Mouse (Mus musculus) MEL (cell line): ENCODE measurements around the gene Ebf4.

Experiments
- CTCF ChIP-seq, 3 experiments: IDR thresholded peaks in 2 of 3; conservative IDR thresholded peaks in 1 of 3; 2 replicates each; pipeline ENCODE4 v1.5.1; 2011 to 2012; ENCODE audit warnings: low read length in 3 of 3, low read depth in 2 of 3, mild to moderate bottlenecking in 2 of 3, improper control_type of control experiment in 1 of 3, inconsistent platforms in 1 of 3, mixed read lengths in 1 of 3, moderate library complexity in 1 of 3; ENCODE audit not compliant: control insufficient read depth in 1 of 3, insufficient read depth in 1 of 3, poor library complexity in 1 of 3, severe bottlenecking in 1 of 3
- E2F4 ChIP-seq: IDR thresholded peaks from 2 replicates; pipeline ENCODE4 v1.6.1; 2011; ENCODE audit warnings: low read depth, low read length, improper control_type of control experiment, borderline replicate concordance
- EP300 ChIP-seq, 2 experiments: IDR thresholded peaks; 2 replicates each; pipeline ENCODE4 v1.6.1; 2011; ENCODE audit warnings: improper control_type of control experiment in 2 of 2, low read length in 2 of 2, low read depth in 1 of 2, mild to moderate bottlenecking in 1 of 2
- JUND ChIP-seq: IDR thresholded peaks from 2 replicates; pipeline ENCODE4 v1.6.1; 2011; ENCODE audit warnings: low read depth, mild to moderate bottlenecking, improper control_type of control experiment, low read length
- POLR2A ChIP-seq, 2 experiments: IDR thresholded peaks; 2 replicates each; pipeline ENCODE4 v1.6.1; 2011 to 2012; ENCODE audit warnings: low read length in 2 of 2, mild to moderate bottlenecking in 2 of 2, control low read depth in 1 of 2, improper control_type of control experiment in 1 of 2, low read depth in 1 of 2, moderate library complexity in 1 of 2; ENCODE audit not compliant: control insufficient read depth in 1 of 2, insufficient read depth in 1 of 2, poor library complexity in 1 of 2
- TCF12 ChIP-seq: IDR thresholded peaks from 2 replicates; pipeline ENCODE4 v1.6.1; 2014; ENCODE audit warnings: low read depth, mild to moderate bottlenecking, inconsistent platforms, low read length, improper control_type of control experiment, moderate library complexity
- USF1 ChIP-seq: IDR thresholded peaks from 2 replicates; pipeline ENCODE4 v1.6.1; 2014; ENCODE audit warnings: low read depth, mild to moderate bottlenecking, inconsistent platforms, low read length, improper control_type of control experiment, moderate library complexity

DNA sequence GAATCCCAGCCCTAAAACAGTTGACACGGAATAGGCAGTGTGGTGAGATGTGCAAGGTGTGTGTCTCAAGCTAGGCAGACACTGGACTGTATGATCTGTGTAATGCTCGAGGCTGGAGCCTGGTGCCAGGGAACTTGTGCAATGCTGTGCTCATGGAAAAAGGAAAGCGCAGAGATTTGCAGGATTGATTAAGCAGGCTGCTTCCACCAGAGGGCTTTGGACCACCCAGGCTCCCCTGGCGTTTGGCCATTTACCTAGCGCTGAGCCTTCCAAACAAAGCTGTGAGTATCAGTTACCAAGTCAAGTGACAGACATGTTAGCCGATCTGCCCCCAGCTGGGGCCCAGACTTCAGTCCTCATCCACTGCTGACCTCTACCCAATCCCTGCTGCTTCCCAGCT, 113.2 kb downstream of the Ebf4 start:
- TF ChIP-seq CTCF (IDR thresholded peaks at IDR 0.05 in 2 of 3, conservative IDR thresholded peaks at IDR 0.05 in 1 of 3; ENCODE audit: control insufficient read depth in 1 of 3, insufficient read depth in 1 of 3, low read depth in 2 of 3, low read length in 3 of 3, poor library complexity in 1 of 3, severe bottlenecking in 1 of 3): no peak
- no peak for TF ChIP-seq TCF12
- no peak for TF ChIP-seq POLR2A (IDR thresholded peaks at IDR 0.05; ENCODE audit: control insufficient read depth in 1 of 2, insufficient read depth in 1 of 2, low read depth in 1 of 2, low read length in 2 of 2, poor library complexity in 1 of 2)
- TF ChIP-seq USF1: no peak
- no peak for TF ChIP-seq JUND
- TF ChIP-seq EP300 (IDR thresholded peaks at IDR 0.05; ENCODE audit: low read depth in 1 of 2, low read length in 2 of 2): no peak
- no peak for TF ChIP-seq E2F4
